Mouse (Mus musculus) spleen, adult 18-20 months (tissue): ENCODE measurements at regions not wholly inside any gene's neighbourhood (a gene's known extent, or its start where the extent isn't known, plus 50 kb on each side); places are given as distances from the start of the nearest gene placed in this dataset.

Source experiments
- DNase-seq, 2 experiments: peaks; one replicate each; pipeline ENCODE4 v3.0.0; 2022; ENCODE audit warnings: mixed read lengths in 2 of 2

GRCm38 (mm10) chr9:120628794-120629560 lies 57.7 kb downstream of the Rpl14 start:
- DNase-seq: no peak

DNA sequence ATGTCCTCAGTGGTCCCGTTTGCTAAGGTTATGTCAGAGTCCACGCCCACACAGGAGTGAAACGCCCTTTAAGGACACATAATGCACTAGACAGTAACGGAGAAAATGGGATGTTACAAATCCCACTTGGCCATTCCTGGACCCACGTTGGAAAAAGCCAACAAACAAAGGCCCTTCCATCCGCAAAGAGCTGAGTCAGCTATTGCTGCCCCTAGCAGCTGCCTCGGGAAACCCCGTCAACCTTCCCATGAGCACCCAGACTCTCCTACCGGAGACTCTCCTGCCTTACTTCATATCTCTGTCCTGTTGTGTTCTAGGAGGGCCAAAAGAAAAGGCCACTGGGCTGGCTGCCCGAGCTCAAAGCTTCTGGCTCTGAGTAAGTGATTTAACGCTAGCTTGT lies 58.4 kb downstream of the Rpl14 start:
- no peak for DNase-seq

GRCm38 (mm10) chr9:120632821-120633220 lies 61.6 kb downstream of the Rpl14 start:
- no peak for DNase-seq

GRCm38 (mm10) chr9:120642656-120643055 lies 71.4 kb downstream of the Rpl14 start:
- no peak for DNase-seq

GRCm38 (mm10) chr9:120643371-120643770 lies 72.1 kb downstream of the Rpl14 start:
- DNase-seq: no peak

GRCm38 (mm10) chr9:120645776-120646175 lies 74.5 kb downstream of the Rpl14 start:
- no peak for DNase-seq

DNA sequence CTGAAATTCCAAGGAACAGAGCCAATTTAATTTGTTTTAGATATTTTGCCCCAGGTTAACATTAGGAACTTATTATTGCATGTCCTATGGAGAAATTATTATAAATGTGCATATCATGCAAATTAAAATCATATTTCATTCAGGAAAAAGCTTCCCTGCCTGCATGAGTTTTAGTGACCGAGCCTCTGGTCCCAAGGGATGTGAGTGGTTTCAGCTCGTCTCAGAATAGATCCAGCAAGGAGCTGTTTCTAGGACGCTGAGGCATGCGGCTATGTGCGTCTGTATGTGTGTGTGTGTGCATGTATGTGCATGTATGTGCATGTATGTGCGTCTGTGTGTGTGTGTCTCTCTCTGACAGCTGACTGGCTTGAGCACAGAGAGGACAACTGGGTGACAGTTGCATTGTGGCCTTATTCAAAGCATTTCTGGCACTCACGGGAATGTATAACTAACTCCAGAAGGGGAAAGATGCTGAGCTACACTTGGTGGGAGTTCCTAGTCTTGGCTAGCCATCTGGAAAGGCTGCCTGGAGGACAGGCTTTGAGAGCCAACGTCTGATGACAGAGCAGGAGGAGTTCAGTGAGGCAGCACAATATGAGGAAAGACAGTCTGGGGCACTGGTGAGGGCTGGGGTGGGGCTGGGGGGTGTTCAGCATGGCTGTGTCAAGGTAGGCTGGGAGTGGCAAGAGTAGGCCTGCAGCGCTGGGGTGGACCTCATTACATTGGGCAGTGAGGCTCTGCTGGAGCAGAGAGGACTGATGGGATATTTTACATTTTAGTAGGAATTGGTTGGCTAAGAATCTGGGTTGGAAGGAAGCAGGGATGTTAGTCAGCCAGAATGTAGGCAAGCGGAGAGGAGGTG lies 75.8 kb downstream of the Rpl14 start:
- DNase-seq: no peak

GRCm38 (mm10) chr9:120647668-120647955 lies 76.4 kb downstream of the Rpl14 start:
- no peak for DNase-seq

- DNase-seq: no peak
These were observed 81.5 kb downstream of the Rpl14 start for GRCm38 (mm10) chr9:120652733-120653132.

- DNase-seq: no peak
These were observed 81.9 kb downstream of the Rpl14 start for GRCm38 (mm10) chr9:120653170-120653569.

DNA sequence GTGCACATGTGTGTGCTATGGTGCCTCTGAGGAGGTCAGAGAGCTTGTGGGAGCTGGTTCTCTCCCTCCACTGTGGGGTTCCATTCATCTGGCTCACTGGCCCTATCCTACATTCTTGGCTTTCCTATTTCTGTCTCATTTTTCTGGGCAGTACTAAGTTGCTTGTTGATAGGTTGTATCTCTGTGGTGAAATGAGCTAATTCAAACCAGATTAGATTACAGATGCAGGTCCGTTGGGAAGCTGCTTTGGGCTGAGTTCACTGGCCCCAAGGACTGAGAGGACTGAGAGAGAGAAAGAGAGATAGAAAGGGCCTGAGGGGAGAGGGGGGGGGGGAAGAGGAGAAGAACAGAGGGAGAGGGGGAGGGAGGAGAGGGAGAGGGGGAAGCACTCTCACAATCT lies 83.5 kb downstream of the Rpl14 start:
- no peak for DNase-seq

DNA sequence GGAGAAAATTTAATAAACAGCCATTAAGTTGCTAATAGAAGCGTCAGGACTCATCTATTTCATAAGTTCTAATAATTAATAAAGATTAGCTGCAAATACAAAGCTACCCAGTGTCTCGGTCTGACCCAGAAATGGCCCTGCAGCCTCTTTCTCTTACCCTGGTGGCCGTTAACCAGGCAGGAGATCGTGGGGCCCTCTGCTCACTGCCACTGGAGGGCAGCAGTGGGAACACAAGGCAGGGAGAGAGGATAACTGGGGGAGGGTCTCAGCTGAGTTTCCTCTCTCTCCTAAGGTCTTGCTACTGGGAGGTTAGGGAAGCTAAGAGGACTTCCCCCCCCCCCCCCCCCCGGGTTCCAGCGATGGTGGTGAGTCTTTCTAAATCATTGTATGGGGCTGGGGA lies 85.7 kb downstream of the Rpl14 start:
- peak in 1 of 2 experiments; percentile 5 for DNase-seq

DNA sequence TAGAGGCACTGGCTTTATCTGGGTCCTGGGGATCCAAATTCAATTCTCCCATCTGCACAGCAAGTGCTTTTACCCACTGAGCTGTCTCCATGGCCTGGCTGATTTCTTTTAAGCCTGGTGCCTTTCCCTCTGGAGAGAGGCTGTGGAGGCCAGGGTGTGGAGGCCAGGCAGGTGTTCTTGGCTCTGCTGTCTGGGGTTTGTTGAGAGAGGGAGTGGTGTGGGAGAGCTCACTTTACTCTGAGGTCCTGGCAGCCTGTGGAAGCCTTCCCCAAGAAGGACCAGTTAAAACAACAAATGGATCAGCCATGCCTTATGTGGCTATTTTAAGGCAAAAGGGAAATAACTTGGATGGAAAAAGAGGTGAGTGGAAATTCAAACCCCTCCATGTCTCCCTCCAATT lies 86.5 kb downstream of the Rpl14 start:
- DNase-seq: no peak

DNA sequence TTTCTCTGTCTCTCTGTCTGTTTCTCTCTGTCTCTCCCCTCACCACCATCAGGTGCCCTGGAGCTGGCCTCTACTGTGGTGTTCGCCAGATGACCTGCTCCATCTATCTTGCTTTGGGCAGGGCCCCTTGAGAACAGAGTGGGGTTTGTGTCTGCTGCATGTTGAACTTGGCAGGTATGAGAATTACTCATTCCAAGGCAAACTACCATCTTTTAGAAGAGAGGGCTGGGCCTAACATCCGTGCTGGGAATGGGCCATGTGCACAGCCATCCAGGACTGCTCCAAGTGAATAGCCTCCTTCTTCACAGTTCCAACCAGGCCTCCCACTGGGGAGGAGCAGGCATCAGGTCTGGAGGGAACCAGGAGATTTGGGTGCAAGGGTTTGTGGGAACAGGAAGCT lies 87.3 kb downstream of the Rpl14 start:
- no peak for DNase-seq

DNA sequence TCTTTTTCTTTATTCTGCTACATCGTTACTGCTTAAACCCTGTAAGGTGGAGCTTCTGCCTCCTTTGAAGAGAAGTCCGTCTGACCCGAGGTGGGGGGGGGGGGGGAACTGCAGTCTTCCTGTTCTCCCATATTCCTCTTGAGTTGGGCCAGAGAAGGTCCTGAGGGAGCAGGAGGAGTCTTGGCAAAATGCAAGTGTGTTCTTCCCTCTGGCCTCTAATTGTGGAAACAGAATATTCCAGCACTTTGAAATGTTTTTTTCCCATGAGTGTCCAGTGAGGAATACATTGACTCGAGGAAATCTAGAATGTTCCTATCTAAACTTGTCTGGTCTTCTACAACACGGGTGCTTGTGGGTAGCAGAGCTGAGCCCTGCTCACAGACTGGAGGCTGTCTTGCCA lies 90.0 kb downstream of the Rpl14 start:
- no peak for DNase-seq

- DNase-seq: no peak
These were observed 90.5 kb downstream of the Rpl14 start for GRCm38 (mm10) chr9:120661641-120662227.

DNA sequence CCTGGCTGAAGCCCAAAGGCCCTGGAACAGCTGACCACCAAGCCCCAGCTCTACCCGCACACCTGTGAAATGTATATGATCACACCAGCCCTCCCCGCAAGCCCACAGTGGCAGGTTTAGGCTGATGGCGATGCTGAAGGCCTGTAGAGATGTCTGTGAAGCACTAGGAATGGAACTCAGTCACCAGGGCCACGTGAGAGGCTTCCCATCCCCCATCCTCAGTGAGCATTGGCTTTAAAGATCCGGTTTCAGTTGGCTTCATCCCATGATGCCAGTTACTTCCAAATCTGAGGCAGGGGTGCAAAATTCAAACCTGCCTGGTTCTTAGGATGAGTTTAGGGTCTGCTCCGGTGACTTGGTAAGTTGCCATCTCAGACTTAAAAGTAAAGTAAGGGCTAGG lies 91.9 kb downstream of the Rpl14 start:
- DNase-seq: no peak

GRCm38 (mm10) chr9:120664086-120664485 lies 92.8 kb downstream of the Rpl14 start:
- DNase-seq: no peak

- DNase-seq: no peak
These were observed 101.2 kb downstream of the Rpl14 start for GRCm38 (mm10) chr9:120672452-120672851.

DNA sequence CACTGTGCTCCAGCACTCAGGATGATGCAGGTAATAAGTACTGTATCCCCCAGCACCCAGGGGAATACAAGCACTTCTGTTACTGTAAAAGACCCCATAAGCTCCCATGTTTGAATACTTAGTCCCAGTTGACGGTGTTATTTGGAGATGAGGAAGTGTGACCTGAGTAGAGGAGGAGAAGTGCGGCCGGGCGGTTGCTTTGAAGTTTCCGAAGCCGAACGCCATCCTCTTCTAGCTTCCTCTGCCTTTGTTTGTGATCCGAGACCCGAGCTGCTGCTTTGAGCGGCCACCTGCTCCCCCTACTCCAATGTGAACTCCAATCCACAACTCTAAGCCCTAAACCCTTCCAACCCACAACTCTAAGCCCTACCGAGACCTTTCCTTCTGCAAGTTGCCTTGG lies 103.6 kb downstream of the Rpl14 start:
- DNase-seq: no peak

GRCm38 (mm10) chr9:120675371-120676150 lies 104.3 kb downstream of the Rpl14 start:
- no peak for DNase-seq

DNA sequence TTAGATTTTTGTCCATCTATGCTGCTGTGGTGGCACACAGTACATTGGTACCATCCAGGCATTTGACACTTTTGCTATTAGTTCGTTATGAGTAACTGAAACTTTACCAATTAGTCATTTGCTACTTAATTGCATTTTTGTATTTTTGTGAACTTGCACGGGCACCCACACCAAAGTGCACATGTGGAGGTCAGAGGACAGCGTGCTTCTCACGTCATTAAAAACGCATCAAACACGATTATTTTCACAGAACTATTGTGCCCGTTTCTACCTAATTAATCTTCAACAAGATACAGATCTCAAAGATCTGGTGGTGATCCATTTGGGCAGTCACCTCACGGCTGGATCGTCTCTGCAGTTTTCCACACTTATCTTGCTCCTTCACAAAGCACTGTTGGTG lies 105.1 kb downstream of the Rpl14 start:
- DNase-seq: no peak

DNA sequence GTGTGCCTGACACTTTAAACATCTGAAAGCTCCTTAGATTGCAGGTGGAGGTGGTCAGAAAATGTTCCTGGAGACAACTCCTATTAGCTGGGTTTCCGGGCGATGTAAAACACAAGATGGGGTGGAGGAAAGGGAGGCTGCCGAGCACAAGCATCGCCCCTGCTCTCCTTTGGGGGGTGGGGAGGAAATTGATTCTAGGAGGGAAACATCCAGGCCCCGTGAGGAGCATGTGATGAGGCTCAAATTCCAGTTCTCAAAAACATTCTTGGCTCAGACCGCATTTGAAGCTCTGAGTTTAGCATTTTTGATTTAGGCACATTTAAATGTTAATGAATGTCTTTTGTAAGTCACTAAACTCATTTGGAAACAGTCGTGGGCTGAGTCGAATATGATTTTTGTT lies 105.5 kb downstream of the Rpl14 start:
- DNase-seq: no peak
